Mouse (Mus musculus): Measurements from ENCODE around the gene Pcgf2. TPM values are rescaled to one million over a fixed set of nuclear protein-coding genes. Genes with fewer than 3 reads are reported as not detected.

Pcgf2 gene
- polyA plus RNA-seq, 1 experiment, result 9.1 TPM

DNA sequence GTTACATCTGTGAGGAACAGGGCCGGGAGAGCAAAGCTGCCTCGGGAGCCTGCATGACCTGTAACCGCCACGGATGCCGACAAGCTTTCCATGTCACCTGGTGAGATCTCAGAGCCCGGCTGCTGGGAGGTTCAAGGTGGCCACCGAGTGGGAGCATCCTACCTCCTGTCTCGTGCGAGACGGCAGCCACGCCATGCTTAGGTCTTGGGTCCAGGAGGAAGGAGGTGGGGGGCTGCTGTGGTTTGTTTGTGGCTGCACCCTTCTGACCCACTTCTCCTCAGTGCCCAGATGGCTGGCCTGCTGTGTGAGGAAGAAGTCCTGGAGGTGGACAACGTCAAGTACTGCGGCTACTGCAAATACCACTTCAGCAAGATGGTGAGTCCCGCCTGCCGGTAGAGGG lies 33.5 kb downstream of the Pcgf2 start:
- no peak for TF ChIP-seq GATA1 (IDR thresholded peaks at IDR 0.05; ENCODE audit: low read length)

DNA sequence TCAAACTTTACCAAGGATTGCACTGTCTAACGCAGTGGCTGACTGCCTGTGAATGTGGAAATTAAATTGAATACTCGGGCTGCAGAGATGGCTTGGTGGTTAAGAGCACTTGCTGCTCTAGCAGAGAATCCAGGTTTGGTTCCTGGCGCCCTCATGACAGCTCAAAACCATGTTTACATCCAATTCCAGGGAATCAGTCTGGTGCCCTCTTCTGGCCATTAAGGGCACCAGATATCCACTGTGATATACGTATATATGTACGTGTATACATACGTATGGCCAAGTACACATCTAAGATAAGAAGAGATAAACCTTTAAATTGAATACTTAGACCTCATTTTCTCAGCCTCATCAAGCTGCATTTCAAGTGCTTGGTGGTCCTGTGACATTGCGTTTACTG lies 34.1 kb downstream of the Pcgf2 start:
- no peak for TF ChIP-seq GATA1 (IDR thresholded peaks at IDR 0.05; ENCODE audit: low read length)

DNA sequence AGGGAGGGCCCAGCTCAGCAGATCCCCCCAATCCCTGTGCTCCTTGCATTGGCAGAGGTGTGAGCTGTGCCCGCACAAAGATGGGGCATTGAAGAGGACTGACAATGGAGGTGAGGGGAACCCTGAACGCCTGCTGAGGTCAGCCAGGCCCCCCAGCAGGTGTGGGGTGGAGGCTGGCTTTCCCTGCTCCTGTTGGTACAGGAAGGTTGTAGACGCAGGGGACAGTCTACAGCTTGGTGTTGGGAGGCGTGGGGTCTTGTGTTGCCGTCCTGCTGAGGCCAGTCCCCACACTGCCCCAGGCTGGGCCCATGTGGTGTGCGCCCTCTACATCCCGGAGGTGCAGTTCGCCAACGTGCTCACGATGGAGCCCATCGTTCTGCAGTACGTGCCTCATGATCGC lies 34.9 kb downstream of the Pcgf2 start:
- no peak for TF ChIP-seq GATA1 (IDR thresholded peaks at IDR 0.05; ENCODE audit: low read length)

DNA sequence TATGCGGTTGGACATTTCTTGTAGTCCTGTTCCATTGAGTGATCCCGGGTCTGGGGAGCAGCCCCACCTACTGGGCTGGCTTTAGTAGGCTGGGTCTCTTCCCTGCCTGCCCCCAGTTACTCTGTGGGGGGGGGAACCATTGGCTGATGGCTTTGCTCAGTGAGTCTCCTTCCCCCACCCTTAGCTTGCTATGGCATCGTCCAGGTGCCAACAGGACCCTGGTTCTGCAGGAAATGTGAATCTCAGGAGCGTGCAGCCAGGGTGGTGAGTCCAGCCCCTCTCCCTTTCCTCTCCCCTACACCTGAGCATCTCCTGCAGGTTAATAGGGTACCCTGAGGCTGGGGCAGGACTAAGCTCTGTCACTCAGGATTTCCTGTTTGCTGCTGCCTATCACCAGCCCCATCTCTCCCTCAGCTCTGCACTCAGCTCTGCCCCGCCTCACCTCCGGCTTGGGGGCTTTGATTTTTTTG lies 35.5 kb downstream of the Pcgf2 start:
- TF ChIP-seq GATA1 (IDR thresholded peaks at IDR 0.05; ENCODE audit: low read length), result no peak

DNA sequence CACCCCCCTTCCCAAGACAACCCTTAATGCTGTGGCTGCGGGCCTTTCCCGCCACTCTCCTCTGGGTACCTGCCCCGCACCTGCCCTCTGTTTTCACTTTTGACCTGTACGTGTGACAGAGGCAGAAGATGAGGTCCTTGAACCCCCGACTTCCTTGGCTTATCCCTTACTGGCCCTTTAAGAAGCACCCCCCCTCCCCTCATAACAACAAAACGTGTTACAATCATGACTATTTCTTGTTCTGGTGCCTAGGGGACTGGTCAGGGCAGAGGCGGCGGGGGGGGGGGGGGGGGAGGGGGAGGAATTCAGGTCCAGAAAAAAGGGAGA lies 36.0 kb downstream of the Pcgf2 start:
- TF ChIP-seq GATA1 (IDR thresholded peaks at IDR 0.05; ENCODE audit: low read length), result no peak

DNA sequence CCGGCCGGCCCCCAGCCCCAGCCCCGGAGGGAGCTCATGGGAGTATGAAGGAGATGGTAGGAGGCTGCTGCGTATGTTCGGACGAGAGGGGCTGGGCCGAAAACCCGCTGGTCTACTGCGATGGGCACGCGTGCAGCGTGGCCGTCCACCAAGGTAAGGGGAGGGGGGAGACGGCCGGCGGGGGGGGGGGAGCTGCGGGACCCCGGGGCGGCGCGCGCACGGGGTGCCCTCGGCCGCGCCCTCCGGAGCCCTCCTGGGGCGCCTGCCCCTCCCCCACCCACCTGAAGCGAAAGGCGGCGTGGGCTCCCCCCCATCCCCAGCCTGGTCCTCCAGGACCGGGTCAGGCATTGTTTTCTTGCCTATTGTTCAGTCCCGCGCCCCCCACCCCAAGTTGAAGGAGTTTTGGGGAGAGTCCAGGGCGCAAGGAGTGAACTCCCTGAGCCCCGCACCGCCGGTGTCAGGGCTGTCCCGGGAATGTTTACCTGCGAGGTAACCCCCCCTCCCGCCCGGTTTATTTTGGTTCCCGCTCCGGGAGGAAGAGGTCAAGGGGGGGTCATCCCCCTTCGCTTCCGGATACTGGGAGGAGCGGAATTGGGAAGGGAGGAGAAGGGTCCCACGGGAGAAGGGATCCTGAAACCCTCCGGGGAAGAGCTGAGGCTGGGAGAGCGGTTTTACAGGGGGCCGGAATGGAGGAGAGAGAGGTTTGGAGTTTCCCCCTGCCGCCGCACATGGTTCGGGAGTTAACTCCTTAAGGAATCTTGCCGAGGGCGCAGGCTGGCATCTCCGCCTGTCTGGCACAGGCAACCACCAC lies 36.6 kb downstream of the Pcgf2 start:
- TF ChIP-seq GATA1 (IDR thresholded peaks at IDR 0.05; ENCODE audit: low read length), result no peak

DNA sequence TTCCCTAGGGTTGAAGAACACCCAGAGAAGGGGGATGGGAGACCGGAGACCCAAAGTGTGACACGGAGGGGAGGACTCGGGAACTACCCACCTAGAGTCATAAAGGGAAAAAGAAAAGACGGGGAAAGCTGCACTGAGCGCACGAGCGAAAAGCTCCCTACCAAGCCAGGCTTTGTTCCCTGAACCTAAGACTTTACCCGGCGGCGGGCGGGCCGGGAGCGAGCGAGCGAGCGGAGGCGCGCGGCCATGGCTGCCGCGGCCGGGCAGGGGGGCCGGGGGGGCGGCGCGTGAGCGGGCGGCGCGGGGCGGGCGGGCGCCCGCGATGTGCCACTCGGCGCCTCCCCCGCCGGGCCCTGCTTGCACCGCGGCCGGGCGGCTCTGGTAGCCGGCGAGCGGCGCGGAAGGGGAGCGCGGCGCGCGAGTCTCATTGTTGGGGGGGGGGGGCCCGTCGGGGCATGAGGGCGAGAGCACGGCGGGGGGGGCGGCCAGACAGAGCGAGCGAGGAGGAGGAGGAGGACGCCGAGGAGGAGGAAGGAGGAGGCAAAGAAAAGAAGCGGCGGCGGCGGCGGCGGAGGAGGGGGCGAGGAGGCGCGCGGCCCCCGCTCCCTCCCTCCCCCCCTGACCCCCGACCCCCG lies 37.3 kb downstream of the Pcgf2 start, which contains the start of gene Mllt6:
Mllt6 (plus strand) TSS at position 522 of the 635 bp plus-strand sequence.
- no peak for TF ChIP-seq GATA1 (IDR thresholded peaks at IDR 0.05; ENCODE audit: low read length)

DNA sequence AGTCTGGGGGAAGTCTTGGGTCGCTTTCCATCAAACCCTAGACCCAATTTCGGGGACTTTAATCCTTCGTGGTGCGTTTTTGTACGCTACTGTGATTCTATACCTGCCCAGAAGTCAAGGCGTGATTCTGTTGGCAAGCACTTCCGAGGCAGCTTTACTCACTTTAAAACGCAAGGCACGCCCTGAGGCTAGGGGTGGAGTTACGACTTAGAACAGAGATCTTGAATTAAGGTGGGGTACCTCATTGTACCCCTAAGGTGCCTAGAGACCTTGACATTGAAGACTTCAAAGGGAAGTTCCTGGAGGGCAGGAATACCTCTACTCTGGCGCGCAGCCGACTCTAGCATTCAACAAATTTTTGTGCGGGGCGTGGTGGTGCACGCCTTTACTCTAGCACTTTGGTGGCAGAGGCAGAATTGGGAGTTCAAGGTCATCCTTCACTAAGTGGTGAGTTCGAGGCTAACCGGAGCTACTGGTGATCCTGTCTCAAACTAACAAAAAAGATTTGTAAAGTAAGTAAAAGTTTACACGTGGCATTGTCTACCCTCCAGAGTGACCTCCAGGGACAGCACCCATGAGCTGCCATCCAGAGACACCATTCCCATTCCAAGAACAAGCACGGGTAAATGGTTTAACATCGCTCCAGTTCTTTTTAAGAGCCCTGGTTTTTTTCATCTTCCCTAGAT lies 37.9 kb downstream of the Pcgf2 start:
- no peak for TF ChIP-seq GATA1 (IDR thresholded peaks at IDR 0.05; ENCODE audit: low read length)

DNA sequence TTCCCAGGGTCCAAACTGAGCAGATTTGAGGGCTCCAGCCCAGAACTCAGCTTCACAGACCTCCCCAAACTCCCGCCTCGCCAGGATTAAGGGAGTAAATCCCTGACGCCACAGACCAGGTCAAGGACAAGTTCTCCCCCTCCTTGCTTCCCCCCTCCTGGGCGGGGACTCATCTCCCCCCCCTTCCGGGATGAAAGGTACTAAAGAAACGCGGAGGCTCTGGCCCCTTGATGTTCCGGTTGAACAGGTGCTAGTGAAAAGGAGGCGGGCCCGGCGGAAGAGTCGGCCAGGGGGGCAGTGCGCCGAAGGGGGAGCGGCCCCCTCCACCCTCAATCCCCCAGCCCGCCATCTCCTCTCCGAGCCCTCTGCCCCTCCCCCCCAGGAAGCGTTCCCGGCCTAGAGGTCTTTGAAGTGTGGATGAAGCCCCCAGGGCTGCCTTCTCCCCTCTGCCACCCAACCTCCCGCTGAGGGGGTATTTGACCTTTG lies 38.6 kb downstream of the Pcgf2 start:
- no peak for TF ChIP-seq GATA1 (IDR thresholded peaks at IDR 0.05; ENCODE audit: low read length)

DNA sequence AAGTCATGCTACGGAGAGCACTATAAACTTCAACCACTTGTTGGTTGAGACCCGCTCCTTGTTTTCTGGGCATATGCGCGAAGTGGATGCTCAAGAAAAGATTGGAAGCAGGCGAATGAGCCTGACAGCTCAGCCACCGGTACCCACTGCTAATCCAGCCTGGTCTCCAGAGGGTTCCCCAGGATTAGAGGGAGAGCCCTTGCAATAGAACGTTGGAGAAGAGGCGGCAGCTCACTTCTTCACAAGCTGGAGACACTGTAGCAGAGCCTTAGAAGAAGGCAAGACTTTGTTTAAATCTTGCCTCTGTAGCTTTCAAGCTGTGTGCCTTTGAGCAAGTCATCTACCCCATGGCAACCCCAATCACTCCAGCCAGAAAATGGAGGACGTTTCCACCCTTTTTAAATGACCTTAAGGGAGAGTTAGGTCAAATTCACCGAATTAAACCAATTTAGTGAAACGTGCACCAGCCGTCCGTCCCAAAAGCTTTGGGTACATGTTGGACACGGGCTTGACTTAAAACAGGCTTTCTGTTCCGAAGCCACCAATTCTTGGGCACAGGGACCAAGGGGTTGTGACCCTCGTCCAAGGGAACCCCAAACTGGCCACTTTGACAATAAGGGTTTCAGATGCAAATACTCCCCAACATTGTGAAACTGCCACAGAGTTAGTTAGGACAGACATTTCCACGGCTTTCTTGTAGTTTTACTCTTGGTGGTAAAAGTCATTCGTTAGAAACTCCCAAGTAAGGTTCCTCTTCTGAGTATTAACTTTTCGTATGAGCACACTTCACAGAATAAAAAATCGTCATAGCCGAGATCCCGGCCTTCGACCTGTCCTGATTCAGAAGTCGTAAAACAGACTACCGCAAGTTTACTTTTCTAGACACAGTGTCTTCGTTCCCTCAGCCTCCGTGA lies 39.3 kb downstream of the Pcgf2 start:
- TF ChIP-seq GATA1 (IDR thresholded peaks at IDR 0.05; ENCODE audit: low read length), result no peak

DNA sequence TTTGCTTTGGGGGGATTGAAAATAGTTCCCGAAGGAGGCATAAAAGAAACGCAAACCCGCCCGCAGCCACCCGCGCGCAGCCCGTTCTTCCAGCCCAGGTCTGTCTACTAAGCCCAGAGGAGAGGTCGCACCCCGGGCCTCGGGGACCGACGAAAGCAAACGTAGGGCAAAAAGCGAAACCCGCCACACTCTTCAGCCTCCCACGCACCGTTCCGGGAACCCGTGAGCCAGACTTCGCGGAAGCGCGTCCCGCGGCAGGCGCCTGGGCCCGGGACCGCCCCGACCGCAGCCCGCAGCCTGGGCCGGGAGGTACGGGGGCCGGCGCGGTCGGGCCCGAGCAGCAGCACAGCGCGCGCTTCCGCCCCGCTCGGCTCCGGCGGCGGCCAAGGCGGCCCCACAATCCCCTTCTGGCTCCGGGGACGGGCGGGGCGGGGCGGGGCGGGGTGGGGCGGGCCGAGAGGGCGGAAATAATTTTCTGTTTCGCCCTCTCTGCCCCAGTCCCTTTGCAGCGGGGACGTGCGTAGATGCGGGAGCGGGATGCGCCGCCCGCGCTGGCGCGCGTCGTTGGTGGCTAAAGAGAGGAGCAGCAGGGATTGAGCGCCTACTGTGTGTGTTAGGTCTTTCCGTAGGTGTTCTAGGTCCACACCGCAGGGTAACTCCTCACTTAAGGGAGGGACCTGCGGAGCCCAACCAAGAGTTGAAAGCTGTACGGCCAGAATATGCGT lies 40.1 kb downstream of the Pcgf2 start:
- TF ChIP-seq GATA1 (IDR thresholded peaks at IDR 0.05; ENCODE audit: low read length), result no peak

DNA sequence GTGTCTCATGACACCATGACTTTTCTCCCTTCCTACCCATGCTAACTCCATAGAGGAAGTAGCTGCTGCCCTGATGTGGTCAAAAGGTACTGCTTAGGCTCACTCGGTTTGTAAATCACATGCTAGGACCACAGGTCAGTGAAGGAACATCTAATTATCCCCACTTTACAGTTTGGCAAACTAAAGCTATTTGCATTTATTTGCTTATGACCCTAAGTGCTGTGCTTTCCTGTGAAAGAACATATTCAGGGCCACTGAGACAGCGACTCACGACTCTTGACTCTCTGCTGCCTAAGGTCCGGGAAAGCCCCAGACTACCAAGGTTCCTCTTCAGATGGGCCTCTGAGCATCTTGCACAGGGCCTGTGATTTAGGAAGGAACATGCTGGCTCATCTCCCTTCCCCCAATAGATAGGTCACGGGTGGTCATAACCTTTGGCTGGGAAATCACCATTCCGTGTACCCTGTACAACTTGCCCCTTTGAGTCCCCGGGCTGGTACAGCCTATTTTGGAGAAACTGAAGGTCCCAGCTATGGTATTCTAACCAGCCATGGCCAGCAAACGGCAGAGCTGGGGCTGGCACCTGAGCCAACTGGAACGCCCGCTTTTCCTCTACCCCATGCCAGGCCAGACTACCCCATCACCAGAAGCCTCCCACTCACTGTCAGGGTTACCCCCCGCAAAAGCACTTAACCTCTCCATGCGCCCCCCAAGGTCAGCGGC lies 40.9 kb downstream of the Pcgf2 start:
- TF ChIP-seq GATA1 (IDR thresholded peaks at IDR 0.05; ENCODE audit: low read length), result no peak

DNA sequence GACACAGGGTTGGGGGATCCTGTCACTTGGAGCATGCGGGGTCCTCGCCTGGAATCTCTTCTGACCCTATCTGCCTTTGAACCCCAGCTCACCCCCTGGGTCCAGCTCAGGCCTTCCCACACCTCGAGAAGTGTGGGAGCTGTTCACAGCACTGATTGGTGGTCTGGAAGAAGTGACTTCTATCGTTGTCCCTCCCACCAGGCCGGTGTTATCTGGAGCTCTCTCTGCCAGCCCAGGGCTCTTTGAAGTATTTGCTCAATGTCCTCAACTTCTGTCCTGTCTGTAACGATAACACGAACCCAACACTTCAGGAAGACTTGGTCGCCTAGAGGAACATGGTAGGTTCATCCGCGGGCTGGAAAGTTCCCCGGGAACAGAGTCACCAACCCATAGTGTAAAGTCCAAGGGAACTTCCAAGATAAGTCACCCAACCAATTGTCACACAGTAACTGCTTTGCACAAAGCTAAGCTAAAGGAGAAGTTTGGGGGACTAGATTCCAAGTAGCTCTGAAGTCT lies 41.5 kb downstream of the Pcgf2 start:
- TF ChIP-seq GATA1 (IDR thresholded peaks at IDR 0.05; ENCODE audit: low read length), result no peak
